Mouse (Mus musculus) ES-Bruce4 (cell line): ENCODE results near the gene Zfp467.

Experiments
- CTCF ChIP-seq: IDR thresholded peaks from one replicate; pipeline ENCODE4 v1.8.1; 2011; ENCODE audit warnings: low read depth, low read length
- POLR2A ChIP-seq: IDR thresholded peaks from one replicate; pipeline ENCODE4 v1.8.1; 2011; ENCODE audit warnings: low read length; ENCODE audit not compliant: insufficient read depth

GRCm38 (mm10) chr6:48428769-48429557, 16.7 kb downstream of the Zfp467 start:
- no peak for TF ChIP-seq POLR2A
- TF ChIP-seq CTCF = no peak
